ENCODE assay signal across 18 mouse cellular contexts in genomic region chr5:93227157-93227556, GRCm38 (mm10). TPM values are rescaled to one million over a fixed set of nuclear protein-coding genes. Genes with fewer than 3 reads are reported as not detected.
"Had no signal": no experiment of that assay in that cellular context is flagged by ENCODE, and none has a peak within 500 bp of the region (broad histone marks: within the 10 kb centered on the region; RNA-seq: fewer than 3 reads in every experiment).

No protein-coding gene starts in this region.

- H3K27ac ChIP-seq: kidney, embryonic 15.5 days; left cerebral cortex, adult 2 months; limb, embryonic 15.5 days; midbrain, embryonic 12.5 days; neural tube, embryonic 13.5 days had no signal

- H3K9me3 ChIP-seq: kidney, embryonic 15.5 days; limb, embryonic 15.5 days; megakaryocyte, embryonic 14.5 days; midbrain, embryonic 12.5 days; neural tube, embryonic 13.5 days had no signal

- DNase-seq: kidney, adult 2 months; kidney, postnatal 14 days; lung, embryonic 14.5 days; lung, postnatal 10 days; lung, postnatal 4 days; right cerebral cortex, postnatal 14 days; thymus, adult 2 months; thymus, postnatal 25 days had no signal

- H3K9ac ChIP-seq: kidney, embryonic 15.5 days; limb, embryonic 15.5 days; lung, embryonic 14.5 days; midbrain, embryonic 12.5 days; neural tube, embryonic 13.5 days had no signal

- H3K36me3 ChIP-seq: kidney, embryonic 15.5 days; limb, embryonic 15.5 days; midbrain, embryonic 12.5 days; neural tube, embryonic 13.5 days had no signal

- H3K27me3 ChIP-seq: kidney, embryonic 15.5 days; limb, embryonic 15.5 days; midbrain, embryonic 12.5 days; neural tube, embryonic 13.5 days had no signal

- H3K4me1 ChIP-seq: kidney, embryonic 15.5 days; limb, embryonic 15.5 days; midbrain, embryonic 12.5 days; neural tube, embryonic 13.5 days had no signal

- ATAC-seq: intestine, embryonic 16.5 days; midbrain, embryonic 16.5 days had no signal

- H3K4me3 ChIP-seq: kidney, embryonic 15.5 days; left cerebral cortex, adult 2 months; limb, embryonic 15.5 days; megakaryocyte, embryonic 14.5 days; midbrain, embryonic 12.5 days; neural tube, embryonic 13.5 days had no signal

- H3K4me2 ChIP-seq: kidney, embryonic 15.5 days; limb, embryonic 15.5 days; lung, embryonic 14.5 days; midbrain, embryonic 12.5 days; neural tube, embryonic 13.5 days had no signal

RNA-seq across cellular contexts. Expression of gene 2010109A12Rik, which starts 20.8 kb away (rescaled TPM):
- polyA plus RNA-seq: large intestine, adult 2 months; small intestine, adult 2 months had no signal
